Mouse (Mus musculus) thymus, adult 2 months (tissue): ENCODE measurements at regions not wholly inside any gene's neighbourhood (a gene's known extent, or its start where the extent isn't known, plus 50 kb on each side); places are given as distances from the start of the nearest gene placed in this dataset.

Experiments used
- CTCF ChIP-seq: fragments of 200-500 bp; IDR thresholded peaks from 2 replicates; pipeline ENCODE4 v1.5.1; 2012; ENCODE audit warnings: mild to moderate bottlenecking, control low read depth, low read length, moderate library complexity, borderline replicate concordance; ENCODE audit not compliant: control insufficient read depth, poor library complexity, insufficient read depth; ENCODE audit errors: extremely low read depth
- POLR2A ChIP-seq: fragments of 200-500 bp; IDR thresholded peaks from 2 replicates; pipeline ENCODE4 v1.6.1; 2012; ENCODE audit warnings: mild to moderate bottlenecking, low read length, control low read depth, moderate library complexity; ENCODE audit not compliant: control insufficient read depth, poor library complexity, insufficient read depth; ENCODE audit errors: extremely low read depth

- TF ChIP-seq POLR2A (no peak), CTCF (no peak)
These were observed 660.2 kb upstream of the Sox9 start for GRCm38 (mm10) chr11:112121831-112122230.
